Mouse (Mus musculus): ENCODE measurements around the gene Olfr1392. TPM values are rescaled to one million over a fixed set of nuclear protein-coding genes. Genes with fewer than 3 reads are reported as not detected.

The Olfr1392 gene
- polyA plus RNA-seq, 1 experiment from 2014 or later, result 0.10 TPM

GRCm38 (mm10) chr11:49245634-49246415, 39.3 kb upstream of the Olfr1392 start:
- ATAC-seq (replicated peaks; ENCODE audit: low FRiP score), result no peak

GRCm38 (mm10) chr11:49246523-49246922, 38.6 kb upstream of the Olfr1392 start:
- Histone ChIP-seq H3K36me3 (no peaks in the 10 kb centered on the region), H3K27ac (no peak overlapping the region), H3K4me2 (peak overlapping the region; percentile 67), H3K9me3 (replicated peaks) (no peaks in the 10 kb centered on the region), H3K4me3 (replicated peaks) (peak overlapping the region; percentile 53; the same call in 1 of the 2 replicates), H3K27me3 (no peaks in the 10 kb centered on the region), H3K9ac (no peak overlapping the region), H3K4me1 (peaks cover 69% of the 10 kb centered on the region)
- ATAC-seq (replicated peaks; ENCODE audit: low FRiP score), result no peak
- WGBS, result 81% methylated on average over 4 of the region's 4 CpGs

More at GRCm38 (mm10) chr11:49245634-49246415, 39.3 kb upstream of the Olfr1392 start:
- H3K4me3 ChIP-seq (replicated peaks), result peak overlapping the region; percentile 53
- peak overlapping the region; percentile 15; the same call in 1 of the 2 replicates for H3K9ac ChIP-seq
- no peaks in the 10 kb centered on the region for H3K27me3 ChIP-seq
- H3K36me3 ChIP-seq, result no peaks in the 10 kb centered on the region
- peaks cover 62% of the 10 kb centered on the region for H3K4me1 ChIP-seq
- peak overlapping the region; percentile 95 for H3K27ac ChIP-seq
- WGBS, result 25% methylated on average over 12 of the region's 12 CpGs
- H3K4me2 ChIP-seq, result peak overlapping the region; percentile 67
- no peaks in the 10 kb centered on the region for H3K9me3 ChIP-seq (replicated peaks)

GRCm38 (mm10) chr11:49247255-49247654, 37.8 kb upstream of the Olfr1392 start:
- Histone ChIP-seq H3K4me2 (no peak overlapping the region), H3K27ac (no peak overlapping the region), H3K4me1 (peaks cover 77% of the 10 kb centered on the region), H3K27me3 (no peaks in the 10 kb centered on the region), H3K9me3 (replicated peaks) (no peaks in the 10 kb centered on the region), H3K9ac (no peak overlapping the region), H3K36me3 (peaks cover 6% of the 10 kb centered on the region), H3K4me3 (replicated peaks) (no peak overlapping the region)
- no peak for ATAC-seq (replicated peaks; ENCODE audit: low FRiP score)
- 33% methylated on average over 2 of the region's 2 CpGs for WGBS

GRCm38 (mm10) chr11:49248226-49248973, 36.7 kb upstream of the Olfr1392 start:
- 64% methylated on average over 6 of the region's 6 CpGs for WGBS
- H3K9ac ChIP-seq, result peak overlapping the region; percentile 83; the same call in 1 of the 2 replicates
- peaks cover 76% of the 10 kb centered on the region for H3K4me1 ChIP-seq

GRCm38 (mm10) chr11:49248974-49249700, 35.9 kb upstream of the Olfr1392 start:
- Histone ChIP-seq H3K27ac (peak overlapping the region; percentile 96), H3K36me3 (peaks cover 21% of the 10 kb centered on the region), H3K9me3 (replicated peaks) (no peaks in the 10 kb centered on the region), H3K9ac (peak overlapping the region; percentile 83; the same call in 1 of the 2 replicates), H3K4me2 (peak overlapping the region; percentile 74), H3K4me3 (replicated peaks) (no peak overlapping the region), H3K4me1 (peaks cover 75% of the 10 kb centered on the region), H3K27me3 (no peaks in the 10 kb centered on the region)
- no peak for ATAC-seq (replicated peaks; ENCODE audit: low FRiP score)
- 71% methylated on average over 6 of the region's 6 CpGs for WGBS

More at GRCm38 (mm10) chr11:49248226-49248973, 36.7 kb upstream of the Olfr1392 start:
- Histone ChIP-seq H3K36me3 (peaks cover 14% of the 10 kb centered on the region), H3K4me2 (0 out of 2 replicates have a peak overlapping the region, but pooled peaks have one; percentile 74), H3K4me3 (replicated peaks) (no peak overlapping the region), H3K27me3 (no peaks in the 10 kb centered on the region), H3K27ac (peak overlapping the region; percentile 96), H3K9me3 (replicated peaks) (no peaks in the 10 kb centered on the region)
- ATAC-seq (replicated peaks; ENCODE audit: low FRiP score), result no peak

GRCm38 (mm10) chr11:49249811-49250421, 35.2 kb upstream of the Olfr1392 start:
- peak overlapping the region; percentile 77 for H3K4me3 ChIP-seq (replicated peaks)
- H3K36me3 ChIP-seq, result peaks cover 28% of the 10 kb centered on the region
- no peak for ATAC-seq (replicated peaks; ENCODE audit: low FRiP score)
- WGBS, result 16% methylated on average over 10 of the region's 10 CpGs
- peak overlapping the region; percentile 83 for H3K9ac ChIP-seq
- H3K27me3 ChIP-seq, result no peaks in the 10 kb centered on the region
- H3K4me2 ChIP-seq, result peak overlapping the region; percentile 74
- H3K4me1 ChIP-seq, result peaks cover 74% of the 10 kb centered on the region
- no peaks in the 10 kb centered on the region for H3K9me3 ChIP-seq (replicated peaks)
- H3K27ac ChIP-seq, result peak overlapping the region; percentile 96

GRCm38 (mm10) chr11:49250422-49251379, 34.4 kb upstream of the Olfr1392 start:
- peaks cover 68% of the 10 kb centered on the region for H3K4me1 ChIP-seq
- WGBS, result 1% methylated on average over 45 of the region's 45 CpGs

GRCm38 (mm10) chr11:49251380-49251761, 33.7 kb upstream of the Olfr1392 start:
- no peaks in the 10 kb centered on the region for H3K9me3 ChIP-seq (replicated peaks)
- 58% methylated on average over 7 of the region's 7 CpGs for WGBS
- peak overlapping the region; percentile 77 for H3K4me3 ChIP-seq (replicated peaks)
- ATAC-seq (replicated peaks; ENCODE audit: low FRiP score), result no peak
- peaks cover 43% of the 10 kb centered on the region for H3K36me3 ChIP-seq
- peak overlapping the region; percentile 74 for H3K4me2 ChIP-seq
- no peaks in the 10 kb centered on the region for H3K27me3 ChIP-seq
- H3K4me1 ChIP-seq, result peaks cover 62% of the 10 kb centered on the region
- H3K9ac ChIP-seq, result peak overlapping the region; percentile 83
- peak overlapping the region; percentile 96 for H3K27ac ChIP-seq

More at GRCm38 (mm10) chr11:49250422-49251379, 34.4 kb upstream of the Olfr1392 start:
- Histone ChIP-seq H3K4me2 (peak overlapping the region; percentile 74), H3K27ac (peak overlapping the region; percentile 96), H3K36me3 (peaks cover 36% of the 10 kb centered on the region), H3K9me3 (replicated peaks) (no peaks in the 10 kb centered on the region), H3K4me3 (replicated peaks) (peak overlapping the region; percentile 77), H3K9ac (peak overlapping the region; percentile 83), H3K27me3 (no peaks in the 10 kb centered on the region)
- ATAC-seq (replicated peaks; ENCODE audit: low FRiP score), result peak; percentile 98

- H3K27me3 ChIP-seq, result no peaks in the 10 kb centered on the region
- H3K4me3 ChIP-seq (replicated peaks), result peak overlapping the region; percentile 77
- H3K4me2 ChIP-seq, result peak overlapping the region; percentile 74
- H3K27ac ChIP-seq, result no peak overlapping the region
- no peaks in the 10 kb centered on the region for H3K9me3 ChIP-seq (replicated peaks)
- WGBS, result 91% methylated on average over 5 of the region's 5 CpGs
- ATAC-seq (replicated peaks; ENCODE audit: low FRiP score), result no peak
- H3K36me3 ChIP-seq, result peaks cover 48% of the 10 kb centered on the region
- 0 out of 2 replicates have a peak overlapping the region, but pooled peaks have one; percentile 2 for H3K9ac ChIP-seq
- peaks cover 57% of the 10 kb centered on the region for H3K4me1 ChIP-seq
Observed at GRCm38 (mm10) chr11:49252048-49252447, 33.0 kb upstream of the Olfr1392 start.

GRCm38 (mm10) chr11:49253035-49253434, 32.0 kb upstream of the Olfr1392 start:
- Histone ChIP-seq H3K27me3 (no peaks in the 10 kb centered on the region), H3K4me2 (no peak overlapping the region), H3K4me3 (replicated peaks) (no peak overlapping the region), H3K4me1 (peaks cover 48% of the 10 kb centered on the region), H3K9ac (no peak overlapping the region), H3K27ac (no peak overlapping the region), H3K9me3 (replicated peaks) (no peaks in the 10 kb centered on the region), H3K36me3 (peaks cover 54% of the 10 kb centered on the region)
- ATAC-seq (replicated peaks; ENCODE audit: low FRiP score), result no peak
- 87% methylated on average over 6 of the region's 6 CpGs for whole genome bisulfite sequencing

Measured in kidney, embryonic 15.5 days (tissue).